Mouse (Mus musculus): ENCODE results near the gene Sik1. TPM values are rescaled to one million over a fixed set of nuclear protein-coding genes. Genes with fewer than 3 reads are reported as not detected.

Sik1 gene
- polyA plus RNA-seq, 1 experiment from 2014 or later: 16.2 TPM

DNA sequence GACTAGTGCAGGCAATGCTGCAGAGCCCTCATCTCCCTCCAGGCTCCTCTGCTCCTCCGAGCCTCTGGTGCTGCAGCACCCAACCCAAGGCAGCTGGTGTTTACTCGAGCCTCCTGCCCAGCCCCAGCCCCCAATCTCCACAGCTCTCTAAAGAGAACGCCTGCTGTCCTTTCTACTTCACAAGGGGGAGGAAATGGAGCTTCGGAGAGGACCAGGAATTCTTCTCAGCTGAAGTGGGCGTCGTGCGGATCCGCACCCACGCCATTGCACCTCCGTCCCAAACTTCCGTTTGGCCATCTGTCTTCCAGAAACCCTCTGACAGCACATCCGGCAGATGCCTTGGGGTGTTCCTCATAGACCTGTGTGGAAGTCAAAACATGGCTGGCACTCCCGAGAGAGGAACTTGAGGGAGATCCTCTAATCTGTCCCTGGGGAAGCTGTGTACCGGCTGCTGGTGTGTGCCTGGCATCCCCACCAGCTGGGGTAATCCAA lies 22.1 kb upstream of the Sik1 start:
- no peak overlapping the region for H3K27ac ChIP-seq (ENCODE audit: low read depth, low read length)
- H3K9me3 ChIP-seq (ENCODE audit: control insufficient read depth, low read length): no peaks in the 10 kb centered on the region
- H3K27me3 ChIP-seq (replicated peaks; ENCODE audit: control insufficient read depth, insufficient read depth, low read length): no peaks in the 10 kb centered on the region
- no peak for ATAC-seq
- H3K4me1 ChIP-seq (ENCODE audit: control insufficient read depth, insufficient read depth, low read depth, low read length): peaks cover 6% of the 10 kb centered on the region
- H3K36me3 ChIP-seq (ENCODE audit: control insufficient read depth, insufficient read depth, low read length): no peaks in the 10 kb centered on the region
- H3K4me3 ChIP-seq (ENCODE audit: low read length): no peak overlapping the region
- no peak overlapping the region for H3K4me2 ChIP-seq (ENCODE audit: low read length)
- no peak overlapping the region for H3K9ac ChIP-seq (ENCODE audit: low read depth, low read length)
- WGBS: 57% methylated on average over 13 of the region's 14 CpGs

DNA sequence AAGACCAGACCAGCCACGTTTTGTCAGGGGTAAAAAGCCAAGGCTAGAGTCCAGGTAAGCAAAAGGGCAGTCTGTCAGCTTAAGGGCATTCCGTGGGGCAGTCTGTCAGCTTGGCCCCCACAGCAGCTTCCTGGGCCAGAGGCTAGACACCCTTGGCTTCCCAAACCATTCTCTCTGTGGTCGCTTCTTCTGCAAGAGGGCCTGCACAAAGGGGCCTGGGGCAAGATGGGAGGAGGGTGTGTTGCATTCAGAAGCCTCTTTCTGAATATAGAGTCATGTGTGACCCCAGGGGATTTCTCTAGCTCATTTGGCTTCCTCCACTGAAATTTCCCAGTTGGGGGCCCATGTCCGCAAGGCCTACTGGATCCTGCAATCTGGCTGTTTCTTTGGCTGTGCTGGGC lies 21.6 kb upstream of the Sik1 start:
- no peak for ATAC-seq
- Histone ChIP-seq H3K27me3 (replicated peaks; ENCODE audit: control insufficient read depth, insufficient read depth, low read length) (no peaks in the 10 kb centered on the region), H3K4me3 (ENCODE audit: low read length) (no peak overlapping the region), H3K27ac (ENCODE audit: low read depth, low read length) (no peak overlapping the region), H3K9me3 (ENCODE audit: control insufficient read depth, low read length) (no peaks in the 10 kb centered on the region), H3K9ac (ENCODE audit: low read depth, low read length) (no peak overlapping the region), H3K4me1 (ENCODE audit: control insufficient read depth, insufficient read depth, low read depth, low read length) (peaks cover 6% of the 10 kb centered on the region), H3K4me2 (ENCODE audit: low read length) (no peak overlapping the region), H3K36me3 (ENCODE audit: control insufficient read depth, insufficient read depth, low read length) (no peaks in the 10 kb centered on the region)
- 38% methylated on average over 4 of the region's 4 CpGs for WGBS

GRCm38 (mm10) chr17:31876775-31877174 lies 21.2 kb upstream of the Sik1 start:
- no peak overlapping the region for H3K27ac ChIP-seq (ENCODE audit: low read depth, low read length)
- no peak overlapping the region for H3K4me3 ChIP-seq (ENCODE audit: low read length)
- H3K4me2 ChIP-seq (ENCODE audit: low read length): no peak overlapping the region
- WGBS: 36% methylated on average over 3 of the region's 3 CpGs
- H3K27me3 ChIP-seq (replicated peaks; ENCODE audit: control insufficient read depth, insufficient read depth, low read length): no peaks in the 10 kb centered on the region
- ATAC-seq: peak; percentile 50; the same call in 1 of the 2 replicates
- H3K4me1 ChIP-seq (ENCODE audit: control insufficient read depth, insufficient read depth, low read depth, low read length): peaks cover 6% of the 10 kb centered on the region
- no peaks in the 10 kb centered on the region for H3K9me3 ChIP-seq (ENCODE audit: control insufficient read depth, low read length)
- H3K36me3 ChIP-seq (ENCODE audit: control insufficient read depth, insufficient read depth, low read length): no peaks in the 10 kb centered on the region
- H3K9ac ChIP-seq (ENCODE audit: low read depth, low read length): no peak overlapping the region

- 74% methylated on average over 10 of the region's 10 CpGs for WGBS
These were observed 19.8 kb upstream of the Sik1 start for GRCm38 (mm10) chr17:31875326-31875930.

DNA sequence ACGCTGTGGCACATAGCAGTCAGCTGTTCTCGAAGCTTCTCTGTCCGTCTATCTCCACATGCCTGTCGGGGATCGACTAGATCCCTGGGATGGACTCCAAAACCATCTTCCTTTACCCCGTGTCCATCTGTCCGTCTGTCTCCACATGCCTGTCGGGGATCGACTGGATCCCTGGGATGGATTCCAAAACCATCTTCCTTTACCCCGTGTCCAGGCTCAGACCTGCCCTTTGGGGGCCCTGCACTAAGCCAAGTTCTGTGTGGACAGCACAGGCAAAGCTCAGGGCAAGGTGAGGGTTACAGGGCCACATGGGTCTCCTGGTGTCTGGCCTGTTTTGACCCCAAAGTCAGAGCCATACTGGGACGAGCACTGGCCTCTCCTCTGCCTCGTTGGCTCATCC lies 19.1 kb upstream of the Sik1 start:
- Histone ChIP-seq H3K4me1 (ENCODE audit: control insufficient read depth, insufficient read depth, low read depth, low read length) (peaks cover 6% of the 10 kb centered on the region), H3K4me2 (ENCODE audit: low read length) (no peak overlapping the region), H3K9ac (ENCODE audit: low read depth, low read length) (no peak overlapping the region), H3K27me3 (replicated peaks; ENCODE audit: control insufficient read depth, insufficient read depth, low read length) (no peaks in the 10 kb centered on the region), H3K4me3 (ENCODE audit: low read length) (no peak overlapping the region), H3K27ac (ENCODE audit: low read depth, low read length) (no peak overlapping the region), H3K9me3 (ENCODE audit: control insufficient read depth, low read length) (no peaks in the 10 kb centered on the region), H3K36me3 (ENCODE audit: control insufficient read depth, insufficient read depth, low read length) (no peaks in the 10 kb centered on the region)
- WGBS: 80% methylated on average over 12 of the region's 12 CpGs
- ATAC-seq: no peak

More at GRCm38 (mm10) chr17:31875326-31875930, 19.8 kb upstream of the Sik1 start:
- H3K4me2 ChIP-seq (ENCODE audit: low read length): no peak overlapping the region
- H3K9me3 ChIP-seq (ENCODE audit: control insufficient read depth, low read length): no peaks in the 10 kb centered on the region
- H3K4me1 ChIP-seq (ENCODE audit: control insufficient read depth, insufficient read depth, low read depth, low read length): peaks cover 6% of the 10 kb centered on the region
- no peak overlapping the region for H3K9ac ChIP-seq (ENCODE audit: low read depth, low read length)
- H3K4me3 ChIP-seq (ENCODE audit: low read length): no peak overlapping the region
- no peaks in the 10 kb centered on the region for H3K27me3 ChIP-seq (replicated peaks; ENCODE audit: control insufficient read depth, insufficient read depth, low read length)
- no peak for ATAC-seq
- no peak overlapping the region for H3K27ac ChIP-seq (ENCODE audit: low read depth, low read length)
- no peaks in the 10 kb centered on the region for H3K36me3 ChIP-seq (ENCODE audit: control insufficient read depth, insufficient read depth, low read length)

GRCm38 (mm10) chr17:31873973-31874372 lies 18.4 kb upstream of the Sik1 start:
- Histone ChIP-seq H3K36me3 (ENCODE audit: control insufficient read depth, insufficient read depth, low read length) (no peaks in the 10 kb centered on the region), H3K27ac (ENCODE audit: low read depth, low read length) (no peak overlapping the region), H3K27me3 (replicated peaks; ENCODE audit: control insufficient read depth, insufficient read depth, low read length) (no peaks in the 10 kb centered on the region), H3K9me3 (ENCODE audit: control insufficient read depth, low read length) (no peaks in the 10 kb centered on the region), H3K4me1 (ENCODE audit: control insufficient read depth, insufficient read depth, low read depth, low read length) (peaks cover 6% of the 10 kb centered on the region), H3K9ac (ENCODE audit: low read depth, low read length) (no peak overlapping the region), H3K4me3 (ENCODE audit: low read length) (no peak overlapping the region), H3K4me2 (ENCODE audit: low read length) (no peak overlapping the region)
- 64% methylated on average over 8 of the region's 8 CpGs for WGBS
- ATAC-seq: no peak

GRCm38 (mm10) chr17:31873185-31873870 lies 17.7 kb upstream of the Sik1 start:
- H3K27me3 ChIP-seq (replicated peaks; ENCODE audit: control insufficient read depth, insufficient read depth, low read length): no peaks in the 10 kb centered on the region
- H3K9ac ChIP-seq (ENCODE audit: low read depth, low read length): no peak overlapping the region
- no peak for ATAC-seq
- H3K36me3 ChIP-seq (ENCODE audit: control insufficient read depth, insufficient read depth, low read length): no peaks in the 10 kb centered on the region
- no peak overlapping the region for H3K4me3 ChIP-seq (ENCODE audit: low read length)
- H3K4me1 ChIP-seq (ENCODE audit: control insufficient read depth, insufficient read depth, low read depth, low read length): peaks cover 6% of the 10 kb centered on the region
- no peaks in the 10 kb centered on the region for H3K9me3 ChIP-seq (ENCODE audit: control insufficient read depth, low read length)
- no peak overlapping the region for H3K4me2 ChIP-seq (ENCODE audit: low read length)
- no peak overlapping the region for H3K27ac ChIP-seq (ENCODE audit: low read depth, low read length)
- WGBS: 85% methylated on average over 8 of the region's 8 CpGs

DNA sequence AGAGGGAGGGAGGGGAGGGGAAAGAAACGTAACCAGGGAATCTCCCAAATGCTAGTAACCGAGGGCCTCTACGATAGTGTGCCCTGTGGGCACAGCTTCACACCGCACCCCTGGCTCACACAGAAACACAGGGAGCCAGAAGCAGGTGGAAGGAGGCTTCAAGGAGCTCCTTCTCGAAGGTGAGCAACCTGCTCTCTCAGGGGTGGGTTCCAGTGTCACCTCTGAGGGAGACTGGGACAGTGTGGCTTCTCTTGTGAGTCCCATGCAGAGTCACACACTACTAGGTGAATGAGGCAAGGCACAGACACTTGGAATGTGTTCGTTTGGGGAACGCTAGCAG lies 17.2 kb upstream of the Sik1 start:
- Histone ChIP-seq H3K27me3 (replicated peaks; ENCODE audit: control insufficient read depth, insufficient read depth, low read length) (no peaks in the 10 kb centered on the region), H3K4me1 (ENCODE audit: control insufficient read depth, insufficient read depth, low read depth, low read length) (peaks cover 6% of the 10 kb centered on the region)

GRCm38 (mm10) chr17:31871968-31872825 lies 16.6 kb upstream of the Sik1 start:
- Histone ChIP-seq H3K4me3 (ENCODE audit: low read length) (no peak overlapping the region), H3K4me2 (ENCODE audit: low read length) (no peak overlapping the region), H3K36me3 (ENCODE audit: control insufficient read depth, insufficient read depth, low read length) (no peaks in the 10 kb centered on the region), H3K27ac (ENCODE audit: low read depth, low read length) (no peak overlapping the region), H3K4me1 (ENCODE audit: control insufficient read depth, insufficient read depth, low read depth, low read length) (peaks cover 2% of the 10 kb centered on the region), H3K9me3 (ENCODE audit: control insufficient read depth, low read length) (no peaks in the 10 kb centered on the region), H3K27me3 (replicated peaks; ENCODE audit: control insufficient read depth, insufficient read depth, low read length) (no peaks in the 10 kb centered on the region), H3K9ac (ENCODE audit: low read depth, low read length) (no peak overlapping the region)
- 75% methylated on average over 14 of the region's 14 CpGs for WGBS
- ATAC-seq: no peak

More for the DNA sequence above, 17.2 kb upstream of the Sik1 start:
- H3K4me3 ChIP-seq (ENCODE audit: low read length): no peak overlapping the region
- no peak for ATAC-seq
- no peak overlapping the region for H3K9ac ChIP-seq (ENCODE audit: low read depth, low read length)
- H3K36me3 ChIP-seq (ENCODE audit: control insufficient read depth, insufficient read depth, low read length): no peaks in the 10 kb centered on the region
- H3K4me2 ChIP-seq (ENCODE audit: low read length): no peak overlapping the region
- H3K27ac ChIP-seq (ENCODE audit: low read depth, low read length): no peak overlapping the region
- H3K9me3 ChIP-seq (ENCODE audit: control insufficient read depth, low read length): no peaks in the 10 kb centered on the region
- 78% methylated on average over 7 of the region's 7 CpGs for WGBS

All from hindbrain, embryonic 16.5 days (tissue).